Mouse (Mus musculus): Measurements from ENCODE around the gene Mtnr1a. TPM values are rescaled to one million over a fixed set of nuclear protein-coding genes. Genes with fewer than 3 reads are reported as not detected.
A peak's percentile ranks its signal among the peaks of the same experiment; 100 is the strongest.
"Not testable (repeated sequence)": the region's sequence is repeated elsewhere in the genome, so short reads cannot be mapped to it uniquely, and the experiment has no call there.

Mtnr1a gene
- polyA plus RNA-seq, 1 experiment from 2014 or later: 0.62 TPM

DNA sequence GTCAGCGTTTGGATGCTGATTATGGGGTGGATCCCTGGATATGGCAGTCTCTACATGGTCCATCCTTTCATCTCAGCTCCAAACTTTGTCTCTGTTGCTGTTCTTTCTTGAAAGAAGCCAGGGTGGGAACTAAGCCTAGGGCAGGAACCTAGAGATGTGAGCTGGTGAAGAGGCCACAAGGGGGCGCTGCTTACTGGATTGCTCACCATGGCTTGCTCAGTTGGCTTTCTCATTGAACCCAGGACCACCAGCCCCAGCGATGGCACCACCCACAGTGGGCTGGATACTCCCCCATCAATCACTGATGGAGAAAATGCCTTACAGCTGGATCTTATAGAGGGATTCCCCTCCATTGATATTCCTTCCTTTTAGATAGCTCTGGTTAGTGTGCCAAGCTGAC lies 12.1 kb upstream of the Mtnr1a start:
- Histone ChIP-seq H3K36me3 (peaks cover 20% of the 10 kb centered on the region), H3K4me2 (replicated peaks) (no peak overlapping the region), H3K27ac (no peak overlapping the region), H3K9me3 (no peaks in the 10 kb centered on the region), H3K9ac (replicated peaks) (no peak overlapping the region), H3K27me3 (no peaks in the 10 kb centered on the region), H3K4me1 (replicated peaks) (no peaks in the 10 kb centered on the region), H3K4me3 (replicated peaks) (no peak overlapping the region)
- 20% methylated on average over 3 of the region's 3 CpGs for WGBS
- no peak for ATAC-seq

DNA sequence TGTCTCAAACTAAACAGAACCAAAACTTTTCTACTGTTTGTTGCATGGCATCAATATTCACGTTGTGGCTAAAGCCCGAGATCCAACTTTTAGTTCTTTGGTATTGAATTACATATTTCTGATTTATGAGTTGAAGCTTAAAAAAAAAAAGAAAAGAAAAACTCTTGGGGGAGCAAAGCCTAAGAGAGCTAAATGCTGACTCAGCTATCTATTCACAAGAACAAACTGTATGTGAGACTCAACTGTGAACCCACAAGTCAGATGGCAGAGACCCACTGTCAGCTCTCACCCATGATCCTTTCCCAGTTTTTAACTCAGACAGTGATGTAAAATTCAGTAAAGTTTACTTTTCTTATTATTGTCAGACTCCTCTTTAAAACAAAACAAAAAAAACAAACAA lies 8.9 kb upstream of the Mtnr1a start:
- ATAC-seq: no peak
- Histone ChIP-seq H3K9me3 (no peaks in the 10 kb centered on the region), H3K36me3 (peaks cover 6% of the 10 kb centered on the region; the same call in 1 of the 2 replicates), H3K9ac (replicated peaks) (no peak overlapping the region), H3K27me3 (no peaks in the 10 kb centered on the region), H3K4me1 (replicated peaks) (peaks cover 5% of the 10 kb centered on the region; the same call in 1 of the 2 replicates), H3K4me3 (replicated peaks) (no peak overlapping the region), H3K27ac (no peak overlapping the region), H3K4me2 (replicated peaks) (no peak overlapping the region)
- 89% methylated on average over 2 of the region's 2 CpGs for WGBS

DNA sequence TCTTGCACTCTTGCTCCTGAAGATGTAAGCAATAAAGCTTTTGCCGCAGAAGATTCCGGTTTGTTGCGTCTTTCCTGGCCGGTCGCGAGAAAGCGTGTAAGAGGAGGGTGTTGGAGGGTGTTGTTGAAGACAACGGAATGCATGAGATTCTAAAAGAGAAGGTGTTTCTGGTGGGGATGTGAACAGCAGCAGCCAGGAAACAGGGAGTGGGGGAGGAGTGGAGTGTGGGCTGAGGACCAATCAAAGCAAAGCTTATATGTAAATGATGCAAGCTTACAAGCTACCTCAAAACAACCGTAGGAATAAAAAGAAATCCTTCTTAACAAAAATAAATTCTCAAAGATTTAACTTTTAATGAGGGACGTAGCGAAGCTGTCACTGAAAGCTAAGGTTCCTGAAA lies 6.6 kb upstream of the Mtnr1a start:
- Histone ChIP-seq H3K4me3 (replicated peaks) (no peak overlapping the region), H3K36me3 (no peaks in the 10 kb centered on the region), H3K4me2 (replicated peaks) (no peak overlapping the region), H3K4me1 (replicated peaks) (peaks cover 5% of the 10 kb centered on the region; the same call in 1 of the 2 replicates), H3K9me3 (no peaks in the 10 kb centered on the region), H3K9ac (replicated peaks) (no peak overlapping the region), H3K27me3 (no peaks in the 10 kb centered on the region), H3K27ac (no peak overlapping the region)
- ATAC-seq: no peak
- WGBS: 93% methylated on average over 11 of the region's 11 CpGs

DNA sequence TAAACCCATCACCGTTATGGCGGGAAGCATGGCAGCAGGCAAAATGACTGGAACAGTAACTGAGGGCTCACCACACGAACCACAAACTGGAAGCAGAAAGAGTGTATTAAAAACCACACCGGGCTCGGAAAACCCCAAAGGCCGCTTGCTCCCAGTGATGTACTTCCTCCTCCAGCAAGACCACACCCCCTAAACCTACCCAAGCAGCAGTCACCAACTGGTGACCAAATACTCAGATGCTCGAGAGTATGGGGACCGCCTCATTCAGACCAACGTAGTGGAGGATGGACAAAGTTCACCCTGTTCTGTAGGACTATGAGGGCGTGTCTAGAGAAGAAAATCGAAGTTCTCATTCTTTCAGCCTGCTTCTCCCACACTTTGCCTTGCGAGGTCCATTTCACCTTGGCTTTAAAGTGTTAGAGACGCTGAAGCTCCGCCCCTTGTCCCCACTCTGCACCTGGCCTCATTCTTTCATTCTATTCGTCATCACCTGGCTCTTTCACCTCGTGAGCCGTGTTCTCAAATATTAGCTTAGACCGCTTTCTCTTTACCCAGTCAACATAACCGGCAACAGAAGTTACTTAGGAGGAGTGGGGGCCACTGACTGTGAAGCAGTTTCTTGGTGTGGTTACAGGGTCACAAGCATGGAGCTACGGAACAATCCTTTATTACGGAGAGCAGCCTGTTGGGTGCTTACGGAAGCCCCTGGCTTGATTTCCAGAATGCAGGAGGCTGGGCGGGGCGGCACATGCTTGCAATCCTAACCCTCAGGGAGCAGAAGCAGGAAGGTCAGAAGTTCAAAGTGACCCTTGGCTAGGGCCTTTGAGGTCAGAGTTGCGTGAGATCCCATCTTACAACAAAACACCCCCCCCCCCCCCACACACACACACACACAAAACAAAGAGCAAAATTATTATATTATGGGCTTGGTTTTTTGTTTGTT lies 5.7 kb upstream of the Mtnr1a start:
- H3K27ac ChIP-seq: no peak overlapping the region
- 74% methylated on average over 25 of the region's 25 CpGs for WGBS
- H3K27me3 ChIP-seq: no peaks in the 10 kb centered on the region
- H3K9me3 ChIP-seq: no peaks in the 10 kb centered on the region
- no peak overlapping the region for H3K4me2 ChIP-seq (replicated peaks)
- H3K9ac ChIP-seq (replicated peaks): no peak overlapping the region
- no peaks in the 10 kb centered on the region for H3K36me3 ChIP-seq
- peak; percentile 9; the same call in 1 of the 2 replicates for ATAC-seq
- H3K4me1 ChIP-seq (replicated peaks): peaks cover 5% of the 10 kb centered on the region; the same call in 1 of the 2 replicates
- H3K4me3 ChIP-seq (replicated peaks): no peak overlapping the region

DNA sequence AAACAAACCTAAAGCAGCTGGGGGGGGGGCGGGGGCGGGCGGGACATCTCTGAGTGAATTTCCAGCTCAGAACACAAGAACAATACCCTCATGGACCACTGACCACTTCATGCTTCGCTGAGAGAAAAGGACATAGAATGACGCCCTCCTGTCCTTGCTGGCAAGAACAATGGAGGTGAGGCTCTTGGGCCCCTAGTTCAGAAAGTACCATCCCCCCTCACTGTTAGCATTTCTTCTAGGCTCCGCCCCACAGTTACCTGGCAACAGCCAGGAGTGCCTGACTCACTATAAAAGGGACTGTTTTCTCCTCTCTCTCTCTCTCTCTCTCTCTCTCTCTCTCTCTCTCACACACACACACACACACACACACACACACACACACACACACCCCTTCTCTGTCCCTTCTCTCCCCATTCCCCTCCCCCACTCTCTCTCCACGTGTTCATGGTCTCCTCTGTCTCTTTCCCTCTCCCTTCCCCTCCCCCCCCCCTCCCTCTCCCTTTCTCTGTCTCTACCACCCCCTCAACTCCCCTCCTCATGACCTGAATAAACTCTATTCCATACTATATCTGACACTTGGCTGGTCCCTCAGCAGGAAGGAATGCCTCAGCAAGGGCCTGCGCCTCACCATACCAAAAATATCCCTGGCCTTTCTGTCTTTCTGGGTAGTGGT lies 4.6 kb upstream of the Mtnr1a start:
- no peaks in the 10 kb centered on the region for H3K36me3 ChIP-seq
- WGBS: 20% methylated on average over 8 of the region's 8 CpGs
- H3K4me3 ChIP-seq (replicated peaks): no peak overlapping the region
- H3K9me3 ChIP-seq: no peaks in the 10 kb centered on the region
- H3K9ac ChIP-seq (replicated peaks): no peak overlapping the region
- H3K4me1 ChIP-seq (replicated peaks): peaks cover 10% of the 10 kb centered on the region
- H3K27ac ChIP-seq: no peak overlapping the region
- no peak overlapping the region for H3K4me2 ChIP-seq (replicated peaks)
- no peaks in the 10 kb centered on the region for H3K27me3 ChIP-seq
- ATAC-seq: peak; percentile 29; the same call in 1 of the 2 replicates

DNA sequence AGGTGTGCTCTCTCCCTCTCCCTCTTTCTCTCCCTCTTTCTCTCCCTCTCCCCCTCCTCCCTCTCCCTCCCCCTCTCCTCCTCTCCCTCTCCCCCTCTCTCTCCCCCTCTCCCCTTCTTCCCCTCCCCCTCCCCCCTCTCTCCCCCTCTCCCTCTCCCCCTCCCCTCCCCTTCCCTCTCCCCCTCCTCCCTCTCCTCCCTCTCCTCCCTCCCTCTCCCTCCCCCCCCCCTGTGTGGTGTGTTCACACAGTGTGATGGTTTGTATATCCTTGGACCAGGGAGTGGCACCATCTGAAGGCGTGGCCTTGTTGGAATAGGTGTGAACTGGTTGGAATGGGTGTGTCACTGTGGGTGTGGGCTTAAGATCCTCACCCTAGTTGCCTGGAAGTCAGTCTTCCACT lies 3.5 kb upstream of the Mtnr1a start:
- H3K36me3 ChIP-seq; H3K27me3 ChIP-seq; H3K27ac ChIP-seq; ATAC-seq; H3K9me3 ChIP-seq; H3K4me2 ChIP-seq (replicated peaks); H3K4me3 ChIP-seq (replicated peaks); H3K9ac ChIP-seq (replicated peaks): not testable (repeated sequence)
- peaks cover 10% of the 10 kb centered on the region for H3K4me1 ChIP-seq (replicated peaks)
- WGBS: 100% methylated on average over 1 of the region's 1 CpGs

DNA sequence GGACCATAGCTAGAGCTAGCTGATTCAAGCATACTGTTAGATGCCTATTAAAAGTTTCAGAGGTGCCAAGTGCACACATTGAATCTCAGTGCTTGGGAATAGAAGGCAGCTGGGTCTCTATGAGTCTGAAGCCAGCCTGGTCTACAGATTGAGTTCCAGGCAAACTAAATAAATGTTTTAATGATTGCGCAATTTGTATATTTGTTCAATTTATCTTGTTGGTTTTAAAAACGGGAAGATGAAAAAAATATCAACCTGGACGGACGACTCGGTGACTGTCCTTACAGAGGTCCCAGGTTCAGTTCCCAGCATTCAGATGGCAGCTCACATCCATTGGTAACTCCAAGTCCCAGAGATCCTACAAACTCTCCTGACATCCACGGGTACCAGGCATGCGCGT lies 2.0 kb downstream of the Mtnr1a start:
- H3K36me3 ChIP-seq: no peaks in the 10 kb centered on the region
- 93% methylated on average over 8 of the region's 8 CpGs for WGBS
- H3K27ac ChIP-seq: no peak overlapping the region
- H3K4me2 ChIP-seq (replicated peaks): no peak overlapping the region
- peaks cover 5% of the 10 kb centered on the region for H3K4me1 ChIP-seq (replicated peaks)
- no peak overlapping the region for H3K9ac ChIP-seq (replicated peaks)
- no peaks in the 10 kb centered on the region for H3K9me3 ChIP-seq
- H3K4me3 ChIP-seq (replicated peaks): no peak overlapping the region
- no peaks in the 10 kb centered on the region; the same call in 1 of the 2 replicates for H3K27me3 ChIP-seq
- no peak for ATAC-seq

DNA sequence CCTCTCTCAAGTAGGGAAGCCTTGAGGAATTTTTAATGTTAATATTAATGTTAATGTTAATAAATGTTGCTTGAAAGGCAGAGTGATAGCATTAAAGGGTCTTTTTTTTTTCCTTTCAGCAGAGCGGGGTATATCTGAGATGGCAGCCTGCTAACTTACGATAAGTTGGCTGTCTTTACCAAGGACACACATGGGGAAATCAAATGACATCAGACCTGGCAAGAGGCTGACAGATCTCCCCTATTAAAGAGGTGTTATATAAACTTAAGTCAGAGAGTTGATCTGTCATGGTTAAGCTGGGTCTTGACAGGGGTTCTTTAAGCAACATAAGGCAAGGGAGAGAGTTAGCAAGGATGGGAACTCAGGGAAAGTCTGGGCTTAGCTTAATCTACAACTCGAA lies 11.9 kb downstream of the Mtnr1a start:
- Histone ChIP-seq H3K9ac (replicated peaks) (no peak overlapping the region), H3K4me1 (replicated peaks) (no peaks in the 10 kb centered on the region), H3K4me2 (replicated peaks) (no peak overlapping the region), H3K9me3 (no peaks in the 10 kb centered on the region), H3K27me3 (no peaks in the 10 kb centered on the region), H3K27ac (no peak overlapping the region), H3K36me3 (no peaks in the 10 kb centered on the region), H3K4me3 (replicated peaks) (no peak overlapping the region)
- WGBS: 97% methylated on average over 3 of the region's 3 CpGs
- no peak for ATAC-seq

DNA sequence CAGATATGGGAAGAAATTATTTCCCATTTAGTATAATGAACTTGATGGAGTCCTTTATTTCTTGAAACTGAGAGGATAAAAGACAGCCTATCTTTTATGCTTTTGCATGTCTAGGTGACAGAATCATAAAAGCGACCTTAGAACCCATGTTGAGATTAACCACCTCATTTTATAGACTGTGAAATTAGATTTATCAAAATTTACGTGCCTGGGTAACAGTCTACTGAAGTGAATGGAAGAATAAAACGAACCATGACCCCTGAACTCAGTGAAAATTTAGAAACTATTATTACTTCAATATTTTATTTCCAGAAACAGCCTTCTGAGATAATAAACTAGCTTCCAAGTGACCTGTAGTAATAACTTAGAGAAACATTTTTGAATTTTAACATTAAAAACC lies 24.7 kb downstream of the Mtnr1a start:
- Histone ChIP-seq H3K4me3 (replicated peaks) (no peak overlapping the region), H3K36me3 (no peaks in the 10 kb centered on the region), H3K9me3 (no peaks in the 10 kb centered on the region), H3K4me2 (replicated peaks) (no peak overlapping the region), H3K9ac (replicated peaks) (no peak overlapping the region), H3K4me1 (replicated peaks) (no peaks in the 10 kb centered on the region), H3K27ac (no peak overlapping the region), H3K27me3 (no peaks in the 10 kb centered on the region)
- WGBS: 74% methylated on average over 3 of the region's 3 CpGs
- ATAC-seq: no peak

DNA sequence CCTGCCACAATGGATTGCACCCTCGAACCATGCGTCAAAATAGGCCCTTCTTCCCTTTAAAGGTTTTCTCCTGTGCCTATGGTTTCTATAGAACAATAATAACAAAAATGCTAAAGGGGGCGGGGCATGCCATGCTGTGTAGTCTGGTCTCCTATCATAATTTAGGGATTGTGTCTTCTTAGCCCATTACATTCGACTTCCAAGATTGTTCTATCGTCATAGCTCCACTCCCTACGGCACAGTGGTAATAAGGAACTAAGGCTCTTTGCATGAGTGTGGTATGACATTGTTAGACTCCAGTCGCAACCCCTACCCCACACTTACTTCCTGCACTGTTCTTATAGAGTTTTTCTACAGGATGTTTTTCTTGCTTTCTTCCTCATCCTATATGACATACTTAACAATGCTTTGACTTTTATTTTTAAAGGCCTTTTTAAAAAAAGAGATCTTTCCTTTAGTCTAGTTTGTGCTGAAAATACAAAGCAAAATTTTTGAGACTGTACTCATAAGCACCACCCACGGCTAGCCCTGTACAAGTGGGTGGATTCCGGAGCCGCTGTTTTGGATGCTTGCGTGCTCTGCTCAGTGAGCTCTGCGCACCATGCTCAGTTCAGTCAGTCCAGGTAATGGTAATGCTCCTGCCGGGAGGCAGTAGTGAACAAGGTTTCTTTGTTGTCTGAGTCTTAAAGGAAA lies 40.6 kb downstream of the Mtnr1a start:
- no peaks in the 10 kb centered on the region for H3K36me3 ChIP-seq
- WGBS: 23% methylated on average over 13 of the region's 13 CpGs

DNA sequence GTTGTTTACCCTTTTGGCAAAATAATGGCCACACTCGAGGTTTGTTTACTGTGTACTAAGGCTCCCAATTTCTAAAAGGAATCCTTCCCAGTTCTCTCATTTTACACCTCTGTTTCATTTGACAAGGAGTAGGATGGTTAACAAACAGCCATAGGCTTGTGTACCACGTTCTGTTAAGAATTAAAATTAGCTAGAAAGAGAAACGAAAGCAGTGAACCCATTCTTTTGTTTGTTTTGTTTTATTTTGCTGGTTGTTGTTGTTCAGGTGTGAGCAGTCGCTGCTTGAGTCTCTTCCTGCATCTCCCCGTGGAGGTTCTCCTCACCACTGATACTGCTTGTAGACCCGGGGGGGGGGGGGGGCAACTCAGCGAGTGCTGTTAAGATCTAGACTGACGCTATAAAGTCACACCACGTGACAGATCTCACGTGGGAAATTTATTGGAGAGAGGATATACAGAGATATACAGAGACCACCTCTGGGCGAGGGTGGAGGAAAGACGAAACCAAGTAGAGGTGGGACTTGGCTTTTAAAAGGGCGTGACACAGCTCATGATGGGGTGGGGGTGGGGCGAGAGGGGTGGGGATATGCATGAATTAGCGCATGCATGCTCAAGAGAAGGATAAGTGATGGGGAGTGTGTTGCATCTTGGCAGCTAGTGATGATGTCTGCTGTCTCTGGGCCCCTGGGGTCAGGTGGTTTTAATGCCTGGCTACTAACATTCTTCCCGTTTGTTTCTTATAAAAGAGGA lies 41.3 kb downstream of the Mtnr1a start:
- Histone ChIP-seq H3K9me3 (no peaks in the 10 kb centered on the region), H3K36me3 (no peaks in the 10 kb centered on the region), H3K4me1 (replicated peaks) (peaks cover 18% of the 10 kb centered on the region), H3K27me3 (0 out of 2 replicates have a peak, but pooled peaks cover 4% of the 10 kb centered on the region), H3K4me3 (replicated peaks) (peak overlapping the region; percentile 21), H3K27ac (no peak overlapping the region), H3K9ac (replicated peaks) (no peak overlapping the region; the same call in 1 of the 2 replicates), H3K4me2 (replicated peaks) (peak overlapping the region; percentile 56)
- ATAC-seq: peak; percentile 72
- WGBS: 9% methylated on average over 16 of the region's 16 CpGs

More for the DNA sequence above, 40.6 kb downstream of the Mtnr1a start:
- H3K4me3 ChIP-seq (replicated peaks): peak overlapping the region; percentile 21
- H3K9ac ChIP-seq (replicated peaks): 0 out of 2 replicates have a peak overlapping the region, but pooled peaks have one; percentile 32
- H3K27ac ChIP-seq: no peak overlapping the region
- 0 out of 2 replicates have a peak, but pooled peaks cover 4% of the 10 kb centered on the region for H3K27me3 ChIP-seq
- peak overlapping the region; percentile 56 for H3K4me2 ChIP-seq (replicated peaks)
- peaks cover 18% of the 10 kb centered on the region for H3K4me1 ChIP-seq (replicated peaks)
- H3K9me3 ChIP-seq: no peaks in the 10 kb centered on the region
- peak; percentile 79 for ATAC-seq
